Mouse (Mus musculus): ENCODE measurements at regions not wholly inside any gene's neighbourhood (a gene's known extent, or its start where the extent isn't known, plus 50 kb on each side); places are given as distances from the start of the nearest gene placed in this dataset.

GRCm38 (mm10) chr1:90280227-90280626, 76.4 kb downstream of the Ackr3 start:
- no peak for TF ChIP-seq CTCF (IDR thresholded peaks at IDR 0.05; ENCODE audit: borderline replicate concordance, control insufficient read depth, extremely low read depth, insufficient read depth, low read length, poor library complexity)
- no peak for TF ChIP-seq POLR2A (IDR thresholded peaks at IDR 0.05; ENCODE audit: control insufficient read depth, extremely low read depth, insufficient read depth, low read length, poor library complexity)
